Mouse (Mus musculus) neural tube, embryonic 11.5 days (tissue): Measurements from ENCODE around the gene Emsy. TPM values are rescaled to one million over a fixed set of nuclear protein-coding genes. Genes with fewer than 3 reads are reported as not detected.
A peak's percentile ranks its signal among the peaks of the same experiment; 100 is the strongest.

Experiments
- ATAC-seq: fragments of 200-750 bp; cut with Nextera tagmentation; 2 replicates; pipeline ENCODE4 v1.8.0; 2017; ENCODE audit warnings: moderate number of reproducible peaks, mild to moderate bottlenecking, moderate TSS enrichment, moderate library complexity; ENCODE audit not compliant: insufficient read depth, low FRiP score, low TSS enrichment
- DNase-seq: peaks from one replicate; pipeline ENCODE4 v3.0.0-alpha.2; 2015; ENCODE audit warnings: low spot score
- H3K27ac ChIP-seq: fragments of 300-500 bp; sonication (generic); 2 replicates; pipeline ENCODE4 v1.5.1; 2014; ENCODE audit warnings: low read depth, mild to moderate bottlenecking, low read length
- H3K27me3 ChIP-seq: fragments of 300-500 bp; sonication (generic); 2 replicates; pipeline ENCODE4 v1.6.1; 2014; ENCODE audit warnings: mild to moderate bottlenecking, low read length, mixed read lengths; ENCODE audit not compliant: control insufficient read depth, insufficient read depth
- H3K36me3 ChIP-seq: fragments of 300-500 bp; sonication (generic); 2 replicates; pipeline ENCODE4 v1.6.1; 2014; ENCODE audit warnings: mild to moderate bottlenecking, low read length, moderate library complexity, mixed read lengths; ENCODE audit not compliant: control insufficient read depth, insufficient read depth
- H3K4me1 ChIP-seq: fragments of 300-500 bp; sonication (generic); 2 replicates; pipeline ENCODE4 v1.6.1; 2014; ENCODE audit warnings: low read length, mixed read lengths; ENCODE audit not compliant: control insufficient read depth, insufficient read depth
- H3K4me2 ChIP-seq: fragments of 300-500 bp; sonication (generic); 2 replicates; pipeline ENCODE4 v1.6.1; 2014; ENCODE audit warnings: low read depth, mild to moderate bottlenecking, moderate library complexity
- H3K4me3 ChIP-seq: fragments of 300-500 bp; sonication (generic); 2 replicates; pipeline ENCODE4 v1.5.1; 2014; ENCODE audit warnings: low read depth, low read length
- H3K9ac ChIP-seq: fragments of 300-500 bp; sonication (generic); 2 replicates; pipeline ENCODE4 v1.6.1; 2014; ENCODE audit warnings: mild to moderate bottlenecking, low read length
- H3K9me3 ChIP-seq: fragments of 300-500 bp; sonication (generic); 2 replicates; pipeline ENCODE4 v1.6.1; 2016; ENCODE audit warnings: low read length; ENCODE audit not compliant: control insufficient read depth
- WGBS: fragments of 180-500 bp; shearing (Covaris S2); extraction: QIAGEN DNeasy Blood & Tissue Kit; methylation state at CpG from one replicate; pipeline ENCODE4 v1.1.7; 2014; 5-methylcytosine and 5-hydroxymethylcytosine counted together
- polyA plus RNA-seq: library from polyadenylated mRNA; unstranded; fragments of >200 nt; fragmentation: Nextera tagmentation; extraction: Ambion mirVana; gene quantifications from 2 replicates; pipeline ENCODE4 v1.2.1, GENCODE M21; 2014

Gene Emsy
- polyA plus RNA-seq, 1 experiment from 2014 or later = 63.7 TPM

GRCm38 (mm10) chr7:98537967-98538573 lies 118.5 kb downstream of the Emsy start:
- no peak overlapping the region for H3K4me3 ChIP-seq
- DNase-seq (no peak), ATAC-seq (no peak)
- H3K4me2 ChIP-seq = no peak overlapping the region
- 0 out of 2 replicates have a peak, but pooled peaks cover 2% of the 10 kb centered on the region for H3K9me3 ChIP-seq
- H3K27me3 ChIP-seq = no peaks in the 10 kb centered on the region
- peaks cover 6% of the 10 kb centered on the region for H3K4me1 ChIP-seq
- no peaks in the 10 kb centered on the region; the same call in 1 of the 2 replicates for H3K36me3 ChIP-seq
- 0 out of 2 replicates have a peak overlapping the region, but pooled peaks have one; percentile 27 for H3K27ac ChIP-seq
- H3K9ac ChIP-seq = no peak overlapping the region
- 31% methylated on average over 8 of the region's 8 CpGs for WGBS

GRCm38 (mm10) chr7:98537210-98537966 lies 119.2 kb downstream of the Emsy start:
- Histone ChIP-seq H3K27ac (no peak overlapping the region), H3K36me3 (no peaks in the 10 kb centered on the region; the same call in 1 of the 2 replicates), H3K9ac (no peak overlapping the region), H3K4me3 (no peak overlapping the region), H3K27me3 (no peaks in the 10 kb centered on the region), H3K9me3 (0 out of 2 replicates have a peak, but pooled peaks cover 2% of the 10 kb centered on the region), H3K4me2 (no peak overlapping the region), H3K4me1 (peaks cover 6% of the 10 kb centered on the region)
- ATAC-seq = no peak
- WGBS = 39% methylated on average over 10 of the region's 10 CpGs
- no peak for DNase-seq

Other genes starting within 250 kb of the Emsy start
- gene Gucy2d, start 216.4 kb downstream of the Emsy start, polyA plus RNA-seq = not detected in 2 replicates
- 4.5 and 6.4 TPM in 2 replicates for gene Lrrc32, start 167.5 kb downstream of the Emsy start, polyA plus RNA-seq
- gene Thap12, start 46.3 kb upstream of the Emsy start, polyA plus RNA-seq = 83.3 and 85.9 TPM in 2 replicates
- 6.9 and 7.0 TPM in 2 replicates for gene Wnt11, start 178.3 kb upstream of the Emsy start, polyA plus RNA-seq